Mouse (Mus musculus) mammary gland, adult 2 months (tissue): ENCODE results near the gene Xpc. TPM values are rescaled to one million over a fixed set of nuclear protein-coding genes. Genes with fewer than 3 reads are reported as not detected.

Experiments used
- polyA plus RNA-seq: library from polyadenylated mRNA; depleted of rRNA; stranded (reverse); fragments of >200 nt; gene quantifications from 2 replicates; pipeline ENCODE4 v1.2.3, GENCODE M21; 2012; ENCODE audit warnings: low replicate concordance; rRNA removed

The Xpc gene
- polyA plus RNA-seq, result 7.1 and 8.6 TPM in 2 replicates

GRCm38 (mm10) chr6:91515545-91516449 is at the start of gene Xpc, which contains the start of gene Lsm3:
Gene Xpc (minus strand): TSS chr6:91515888.
Gene Lsm3 (plus strand): TSS chr6:91515928.

GRCm38 (mm10) chr6:91472868-91473804 is 42.6 kb downstream of the Xpc start, which contains the start of the genes Chchd4 and Tmem43:
Gene Chchd4 (minus strand): TSS chr6:91473546.
Gene Tmem43 (plus strand): TSS chr6:91473703.

Other genes starting within 250 kb of the Xpc start
- gene Wnt7a, start 104.5 kb downstream of the Xpc start, polyA plus RNA-seq, result 0.03 TPM in 1 of 2 replicates, not detected in the other
- gene Chchd4, start 42.3 kb downstream of the Xpc start, polyA plus RNA-seq, result 3.6 and 5.8 TPM in 2 replicates
- gene Tmem43, start 42.2 kb downstream of the Xpc start, polyA plus RNA-seq, result 97.4 and 145 TPM in 2 replicates
- 13.5 and 31.0 TPM in 2 replicates for gene Lsm3, start within 50 bp of the Xpc start, polyA plus RNA-seq
- 103 and 125 TPM in 2 replicates for gene Slc6a6, start 168.2 kb upstream of the Xpc start, polyA plus RNA-seq